Mouse (Mus musculus) small intestine, adult 2 months (tissue): ENCODE results near the gene Cyp2c23. TPM values are rescaled to one million over a fixed set of nuclear protein-coding genes. Genes with fewer than 3 reads are reported as not detected.

Source experiments
- H3K27ac ChIP-seq: fragments of 200-500 bp; 2 replicates; pipeline ENCODE4 v1.5.1; 2012; ENCODE audit warnings: low read depth, low read length, control low read depth, inconsistent platforms; ENCODE audit not compliant: insufficient read depth
- H3K27me3 ChIP-seq: fragments of 200-500 bp; 2 replicates; pipeline ENCODE4 v1.6.1; 2012; ENCODE audit warnings: mild to moderate bottlenecking, moderate library complexity, low read length, inconsistent platforms; ENCODE audit not compliant: control insufficient read depth, insufficient read depth
- H3K36me3 ChIP-seq: fragments of 200-500 bp; 2 replicates; pipeline ENCODE4 v1.6.1; 2012; ENCODE audit warnings: mild to moderate bottlenecking, low read length, control low read depth, inconsistent platforms; ENCODE audit not compliant: control insufficient read depth, insufficient read depth
- H3K4me1 ChIP-seq: fragments of 200-500 bp; 2 replicates; pipeline ENCODE4 v1.6.1; 2012; ENCODE audit warnings: low read length, inconsistent platforms, mixed read lengths; ENCODE audit not compliant: control insufficient read depth, insufficient read depth, insufficient read length
- H3K4me3 ChIP-seq: fragments of 200-500 bp; 2 replicates; pipeline ENCODE4 v1.5.1; 2012; ENCODE audit warnings: low read depth, mild to moderate bottlenecking, control low read depth, inconsistent platforms, low read length, moderate library complexity
- CTCF ChIP-seq: fragments of 200-500 bp; IDR thresholded peaks from 2 replicates; pipeline ENCODE4 v1.5.1; 2012; ENCODE audit warnings: low read depth, mild to moderate bottlenecking, control low read depth, inconsistent platforms, low read length, moderate library complexity, mixed read lengths; ENCODE audit not compliant: insufficient replicate concordance, insufficient read length; ENCODE audit errors: extremely low read depth
- POLR2A ChIP-seq: fragments of 200-500 bp; IDR thresholded peaks from 2 replicates; pipeline ENCODE4 v1.6.1; 2012; ENCODE audit warnings: low read depth, mild to moderate bottlenecking, control low read depth, inconsistent platforms, low read length, moderate library complexity
- WGBS: fragments of 180-500 bp; shearing (Covaris S2); methylation state at CpG from one replicate; pipeline ENCODE4 v1.1.7; 2018; 5-methylcytosine and 5-hydroxymethylcytosine counted together
- polyA plus RNA-seq: library from polyadenylated mRNA; depleted of rRNA; stranded (reverse); fragments of >200 nt; gene quantifications from 2 replicates; pipeline ENCODE4 v1.2.3, GENCODE M21; 2012; rRNA removed

Gene Cyp2c23
- polyA plus RNA-seq, result 0.37 and 0.71 TPM in 2 replicates

GRCm38 (mm10) chr19:44028972-44029371 lies at the start of gene Cyp2c23:
Gene Cyp2c23 (minus strand): TSS chr19:44029208.
- TF ChIP-seq CTCF (no peak), POLR2A (no peak)
- Histone ChIP-seq H3K4me3 (no peak within 1 kb of the TSS), H3K4me1 (peaks cover 5% of the 10 kb centered on the region; the same call in 1 of the 2 replicates), H3K27ac (no peak within 1 kb of the TSS), H3K36me3 (peaks cover 2% of the 10 kb centered on the region; the same call in 1 of the 2 replicates), H3K27me3 (no peaks in the 10 kb centered on the region)
- WGBS, result 76% methylated on average over 5 of the region's 8 CpGs

GRCm38 (mm10) chr19:44077024-44077423 lies 48.0 kb upstream of the Cyp2c23 start:
- no peaks in the 10 kb centered on the region for H3K4me1 ChIP-seq
- WGBS, result 84% methylated on average over 4 of the region's 4 CpGs
- no peak for TF ChIP-seq POLR2A
- TF ChIP-seq CTCF, result no peak
- no peak overlapping the region for H3K4me3 ChIP-seq
- peaks cover 51% of the 10 kb centered on the region for H3K36me3 ChIP-seq
- H3K27me3 ChIP-seq, result no peaks in the 10 kb centered on the region
- H3K27ac ChIP-seq, result no peak overlapping the region

DNA sequence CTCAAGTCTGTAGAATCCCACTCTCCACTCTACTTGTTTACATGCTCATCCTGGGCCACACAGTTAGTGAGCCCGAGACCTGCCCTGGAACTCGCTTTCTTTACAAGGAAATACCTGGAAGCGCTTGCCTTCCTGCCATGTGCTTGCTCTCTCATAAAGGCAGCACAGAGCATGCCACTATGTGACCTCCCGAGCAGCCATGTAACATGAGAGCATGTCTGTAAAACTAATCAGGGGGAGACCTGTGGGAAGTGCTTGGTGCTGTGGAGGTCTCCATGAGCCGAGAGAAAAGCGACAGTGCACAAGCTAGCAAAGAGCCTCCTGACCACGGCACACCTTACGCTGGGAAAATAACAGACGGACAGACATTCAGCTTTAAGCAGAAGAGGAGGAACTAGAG lies 47.4 kb upstream of the Cyp2c23 start:
- H3K27me3 ChIP-seq, result no peaks in the 10 kb centered on the region
- no peaks in the 10 kb centered on the region for H3K4me1 ChIP-seq
- 87% methylated on average over 9 of the region's 9 CpGs for WGBS
- H3K4me3 ChIP-seq, result no peak overlapping the region
- H3K27ac ChIP-seq, result no peak overlapping the region
- TF ChIP-seq POLR2A (no peak), CTCF (no peak)
- peaks cover 49% of the 10 kb centered on the region for H3K36me3 ChIP-seq

GRCm38 (mm10) chr19:44074986-44075385 lies 46.0 kb upstream of the Cyp2c23 start:
- 88% methylated on average over 11 of the region's 11 CpGs for WGBS
- Histone ChIP-seq H3K4me3 (no peak overlapping the region), H3K4me1 (no peaks in the 10 kb centered on the region), H3K27ac (no peak overlapping the region), H3K27me3 (no peaks in the 10 kb centered on the region), H3K36me3 (peaks cover 41% of the 10 kb centered on the region)
- TF ChIP-seq CTCF, result no peak
- TF ChIP-seq POLR2A, result no peak

GRCm38 (mm10) chr19:44071166-44071565 lies 42.2 kb upstream of the Cyp2c23 start:
- Histone ChIP-seq H3K4me3 (no peak overlapping the region), H3K36me3 (peaks cover 22% of the 10 kb centered on the region), H3K27ac (no peak overlapping the region), H3K27me3 (no peaks in the 10 kb centered on the region), H3K4me1 (peaks cover 5% of the 10 kb centered on the region; the same call in 1 of the 2 replicates)
- TF ChIP-seq CTCF, result no peak
- TF ChIP-seq POLR2A, result no peak
- 60% methylated on average over 5 of the region's 5 CpGs for WGBS

- 1% methylated on average over 4 of the region's 4 CpGs for WGBS
- H3K4me1 ChIP-seq, result peaks cover 5% of the 10 kb centered on the region; the same call in 1 of the 2 replicates
- H3K27ac ChIP-seq, result 0 out of 2 replicates have a peak overlapping the region, but pooled peaks have one; percentile 23
- H3K27me3 ChIP-seq, result no peaks in the 10 kb centered on the region
- TF ChIP-seq CTCF (no peak), POLR2A (no peak)
- H3K36me3 ChIP-seq, result peaks cover 14% of the 10 kb centered on the region
- H3K4me3 ChIP-seq, result peak overlapping the region; percentile 85
Measured at GRCm38 (mm10) chr19:44069914-44070232, 40.9 kb upstream of the Cyp2c23 start.

- under 1% methylated on average over 75 of the region's 75 CpGs for WGBS
- TF ChIP-seq POLR2A (no peak), CTCF (no peak)
- peak within 1 kb of the TSS; percentile 74 for H3K27ac ChIP-seq
- H3K36me3 ChIP-seq, result peaks cover 13% of the 10 kb centered on the region
- peak within 1 kb of the TSS; percentile 85 for H3K4me3 ChIP-seq
- H3K27me3 ChIP-seq, result no peaks in the 10 kb centered on the region
- H3K4me1 ChIP-seq, result peaks cover 5% of the 10 kb centered on the region; the same call in 1 of the 2 replicates
Measured at GRCm38 (mm10) chr19:44069121-44069913, 40.3 kb upstream of the Cyp2c23 start, which contains the start of gene Erlin1. Gene Erlin1 (minus strand): TSS chr19:44069785.

- Histone ChIP-seq H3K36me3 (peaks cover 10% of the 10 kb centered on the region), H3K27ac (peak overlapping the region; percentile 83), H3K4me3 (no peak overlapping the region), H3K27me3 (no peaks in the 10 kb centered on the region), H3K4me1 (peaks cover 6% of the 10 kb centered on the region; the same call in 1 of the 2 replicates)
- TF ChIP-seq POLR2A, result no peak
- 68% methylated on average over 4 of the region's 4 CpGs for WGBS
Measured at GRCm38 (mm10) chr19:44068232-44068631, 39.2 kb upstream of the Cyp2c23 start.
